Mouse (Mus musculus) ES-E14 (cell line): ENCODE data around the gene Wdfy2. TPM values are rescaled to one million over a fixed set of nuclear protein-coding genes. Genes with fewer than 3 reads are reported as not detected.
"Not testable (repeated sequence)": the region's sequence is repeated elsewhere in the genome, so short reads cannot be mapped to it uniquely, and the experiment has no call there.

Experiments
- DNase-seq: peaks from one replicate; pipeline ENCODE4 v3.0.0-alpha.2; 2013; ENCODE audit warnings: low read depth, low spot score
- H3K27ac ChIP-seq: 2 replicates; pipeline ENCODE4 v1.5.1; 2012; ENCODE audit warnings: low read depth, mild to moderate bottlenecking, low read length, moderate library complexity, mixed read lengths; ENCODE audit not compliant: poor library complexity, insufficient read depth, severe bottlenecking
- H3K36me3 ChIP-seq: 2 replicates; pipeline ENCODE4 v1.6.1; 2012; ENCODE audit warnings: mild to moderate bottlenecking, low read length, moderate library complexity, mixed read lengths; ENCODE audit not compliant: control insufficient read depth, poor library complexity, insufficient read depth, severe bottlenecking
- H3K4me1 ChIP-seq, 2 experiments: fragments of 150-350 bp in 1 of 2; sonication (generic) in 1 of 2; 2 replicates each; pipeline ENCODE4 v1.6.1; 2012; ENCODE audit warnings: low read length in 2 of 2, mild to moderate bottlenecking in 1 of 2, mixed read lengths in 1 of 2; ENCODE audit not compliant: control insufficient read depth in 2 of 2, insufficient read depth in 2 of 2, poor library complexity in 1 of 2
- H3K4me3 ChIP-seq, 2 experiments: fragments of 150-350 bp in 1 of 2; sonication (generic) in 1 of 2; 2 replicates each; pipeline ENCODE4 v1.5.1; 2012; ENCODE audit warnings: low read length in 2 of 2, low read depth in 1 of 2, mild to moderate bottlenecking in 1 of 2, mixed read lengths in 1 of 2; ENCODE audit not compliant: insufficient read depth in 1 of 2, poor library complexity in 1 of 2, severe bottlenecking in 1 of 2
- H3K9ac ChIP-seq: 2 replicates; pipeline ENCODE4 v1.6.1; 2012; ENCODE audit warnings: low read depth, mild to moderate bottlenecking, low read length, mixed read lengths; ENCODE audit not compliant: poor library complexity, insufficient read depth, severe bottlenecking
- H3K9me3 ChIP-seq: fragments of 150-350 bp; sonication (generic); 2 replicates; pipeline ENCODE4 v1.6.1; 2012; ENCODE audit warnings: low read depth, mild to moderate bottlenecking, low read length; ENCODE audit not compliant: control insufficient read depth, insufficient read depth
- CHD2 ChIP-seq: IDR thresholded peaks from 2 replicates; pipeline ENCODE4 v1.6.1; 2014; ENCODE audit warnings: mild to moderate bottlenecking, low read depth, low read length, inconsistent platforms
- HCFC1 ChIP-seq: IDR thresholded peaks from 2 replicates; pipeline ENCODE4 v1.6.1; 2012; ENCODE audit warnings: low read length, inconsistent platforms, borderline replicate concordance; ENCODE audit not compliant: insufficient read depth
- MAFK ChIP-seq: IDR thresholded peaks from 2 replicates; pipeline ENCODE4 v1.6.1; 2014; ENCODE audit warnings: mild to moderate bottlenecking, low read depth, low read length, inconsistent platforms; ENCODE audit not compliant: insufficient read depth
- ZC3H11A ChIP-seq: IDR thresholded peaks from 2 replicates; pipeline ENCODE4 v1.6.1; 2012; ENCODE audit warnings: low read depth, mild to moderate bottlenecking, inconsistent platforms, low read length, borderline replicate concordance
- ZNF384 ChIP-seq: IDR thresholded peaks from 2 replicates; pipeline ENCODE4 v1.6.1; 2012; ENCODE audit warnings: low read depth, low read length, inconsistent platforms
- in situ Hi-C, 2 experiments: fragments of 600-800 bp; cut with MboI; formaldehyde crosslinking; loops; one replicate each; pipeline ENCODE4 v1.15.1; 2025; ENCODE audit warnings: low sequenced_read_pairs in 2 of 2, inconsistent platforms in 1 of 2; ENCODE audit not compliant: unreplicated experiment in 2 of 2
- total RNA-seq: library from RNA; depleted of rRNA; stranded (reverse); fragments of 300-350 nt; gene quantifications from 2 replicates; pipeline ENCODE4 v1.2.3, GENCODE M21; 2012

The Wdfy2 gene
- total RNA-seq, 1 experiment = 7.0 TPM

- no peak overlapping the region for H3K9ac ChIP-seq
- no peaks in the 10 kb centered on the region for H3K36me3 ChIP-seq
- DNase-seq = no peak
- no peak for TF ChIP-seq ZNF384
- no peak for TF ChIP-seq CHD2
- no peak for TF ChIP-seq ZC3H11A
- H3K27ac ChIP-seq = no peak overlapping the region
- no peaks in the 10 kb centered on the region for H3K4me1 ChIP-seq
- in situ Hi-C loops = no loop called here
- H3K9me3 ChIP-seq = no peaks in the 10 kb centered on the region
- H3K4me3 ChIP-seq = no peak overlapping the region
These were observed 5.7 kb upstream of the Wdfy2 start for GRCm38 (mm10) chr14:62831691-62832275.

GRCm38 (mm10) chr14:62833036-62833435 is 4.4 kb upstream of the Wdfy2 start:
- Histone ChIP-seq H3K27ac (no peak overlapping the region), H3K36me3 (no peaks in the 10 kb centered on the region), H3K4me3 (no peak overlapping the region), H3K4me1 (no peaks in the 10 kb centered on the region), H3K9ac (no peak overlapping the region), H3K9me3 (no peaks in the 10 kb centered on the region)
- no peak for DNase-seq
- no peak for TF ChIP-seq HCFC1
- TF ChIP-seq MAFK = no peak
- no peak for TF ChIP-seq ZNF384
- no peak for TF ChIP-seq CHD2
- no peak for TF ChIP-seq ZC3H11A
- in situ Hi-C loops = no loop called here

GRCm38 (mm10) chr14:62833541-62833940 is 3.9 kb upstream of the Wdfy2 start:
- in situ Hi-C loops = no loop called here
- no peak for DNase-seq
- no peak overlapping the region for H3K9ac ChIP-seq
- H3K4me1 ChIP-seq = no peaks in the 10 kb centered on the region
- no peak for TF ChIP-seq MAFK
- TF ChIP-seq CHD2 = no peak
- no peak for TF ChIP-seq ZNF384
- TF ChIP-seq ZC3H11A = no peak
- TF ChIP-seq HCFC1 = no peak
- H3K4me3 ChIP-seq = no peak overlapping the region
- no peaks in the 10 kb centered on the region for H3K36me3 ChIP-seq
- H3K27ac ChIP-seq = no peak overlapping the region
- no peaks in the 10 kb centered on the region for H3K9me3 ChIP-seq

- H3K27ac ChIP-seq, DNase-seq, H3K9me3 ChIP-seq, H3K4me3 ChIP-seq, in situ Hi-C loops, H3K4me1 ChIP-seq, H3K36me3 ChIP-seq, H3K9ac ChIP-seq: not testable (repeated sequence)
These were observed 1.7 kb upstream of the Wdfy2 start for GRCm38 (mm10) chr14:62835737-62836136.

GRCm38 (mm10) chr14:62836926-62837640 is 395 bp upstream of the Wdfy2 start:
- DNase-seq = peak; percentile 99
- Histone ChIP-seq H3K36me3 (no peaks in the 10 kb centered on the region), H3K4me3 (peak overlapping the region; percentile 55 to 79), H3K27ac (no peak overlapping the region), H3K4me1 (no peaks in the 10 kb centered on the region), H3K9ac (peak overlapping the region; percentile 45; the same call in 1 of the 2 replicates), H3K9me3 (no peaks in the 10 kb centered on the region)
- in situ Hi-C loops = no loop called here
- TF ChIP-seq ZNF384 (peak; percentile 97), ZC3H11A (no peak), MAFK (0 out of 2 replicates have a peak, but pooled peaks have one; percentile 29), HCFC1 (peak; percentile 98), CHD2 (no peak)
